Mouse (Mus musculus): ENCODE results near the gene Rgma.

Rgma gene

DNA sequence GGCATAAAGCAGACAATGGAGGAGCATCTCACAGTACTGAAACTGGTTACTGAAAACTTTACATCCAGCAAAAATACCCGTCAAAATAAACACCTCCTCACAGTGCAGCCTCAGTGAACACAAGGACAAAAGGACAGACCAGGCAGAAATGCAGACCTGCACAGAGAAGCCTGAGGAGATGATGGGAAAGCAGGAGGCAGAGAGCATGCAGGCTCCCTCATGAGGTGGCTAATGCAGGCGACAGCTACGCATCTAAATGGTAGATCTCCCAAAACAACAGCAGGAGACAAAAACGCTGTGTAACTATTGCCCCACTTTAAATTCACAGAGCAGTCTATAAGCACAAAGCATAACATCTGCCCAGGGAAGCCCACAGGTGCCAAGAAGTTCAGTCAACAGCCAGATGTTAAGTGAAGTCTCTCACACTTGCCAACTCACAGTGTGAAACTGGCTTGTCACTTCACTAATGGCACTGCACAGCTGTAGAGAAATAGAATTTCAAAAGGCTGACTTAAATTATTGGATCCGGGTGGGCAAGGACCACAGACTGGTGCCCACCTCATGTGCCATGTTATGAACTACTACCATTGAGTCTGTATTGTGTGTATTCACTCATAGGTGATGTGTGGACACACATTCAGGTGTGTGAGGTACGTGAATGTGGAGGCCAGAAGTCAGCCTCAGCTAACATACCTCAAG is 58.5 kb downstream of the Rgma start:
- DNase-seq (ENCODE audit: low spot score) = no peak

DNA sequence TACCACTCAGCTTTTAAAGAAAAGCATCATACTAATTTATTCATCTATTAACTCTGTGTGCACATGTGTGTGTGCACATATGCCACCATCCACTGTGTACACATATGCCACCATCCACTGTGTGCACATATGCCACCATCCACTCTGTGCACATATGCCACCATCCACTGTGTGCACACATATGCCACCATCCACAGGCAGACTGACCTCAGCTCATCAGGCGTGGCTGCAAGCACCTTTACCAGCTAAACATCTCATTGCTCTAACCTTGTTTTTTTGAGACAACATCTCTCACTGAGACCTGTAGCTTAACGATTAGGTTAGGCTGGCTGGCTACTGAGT is 59.0 kb downstream of the Rgma start:
- no peak for DNase-seq (ENCODE audit: low spot score)

DNA sequence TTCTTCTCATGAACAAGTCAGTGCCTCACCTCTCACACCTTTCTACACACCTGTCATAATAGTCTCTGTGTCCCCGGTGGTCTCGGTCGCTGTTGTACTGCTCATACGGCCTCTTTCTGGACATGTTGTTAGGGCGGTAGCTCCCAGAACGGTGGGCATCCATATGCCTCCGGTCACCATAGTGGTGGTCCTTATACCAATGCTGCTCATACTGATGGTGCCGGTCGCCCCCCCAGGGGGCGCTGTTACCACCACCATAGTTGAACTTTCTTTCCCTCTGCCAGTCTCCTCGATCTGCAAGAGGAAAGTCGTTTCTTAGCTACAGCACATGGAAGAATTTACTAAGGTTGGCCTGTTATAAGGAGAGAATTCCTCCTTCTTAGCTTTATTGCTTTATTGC is 60.4 kb downstream of the Rgma start:
- no peak for DNase-seq (ENCODE audit: low spot score)

DNA sequence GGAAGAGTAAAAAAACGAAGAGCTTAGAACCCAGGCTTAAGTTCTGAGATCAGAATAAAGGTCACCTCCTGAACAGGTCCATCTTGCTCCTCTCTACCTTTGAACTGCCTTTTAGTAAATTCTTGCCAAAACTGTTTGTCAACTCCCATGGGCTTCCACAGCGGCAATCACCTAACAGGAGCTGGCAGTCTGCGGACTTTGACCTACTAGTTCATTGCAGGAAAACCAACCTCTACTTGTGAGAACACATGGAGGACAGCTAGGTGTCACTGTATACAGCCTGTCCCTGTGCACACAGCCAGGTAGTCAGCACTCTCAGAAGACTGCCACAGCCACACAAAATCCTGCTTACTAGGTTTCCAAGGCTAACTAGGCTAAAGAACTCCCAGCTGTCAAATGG is 66.5 kb downstream of the Rgma start:
- DNase-seq (ENCODE audit: low spot score) = no peak

DNA sequence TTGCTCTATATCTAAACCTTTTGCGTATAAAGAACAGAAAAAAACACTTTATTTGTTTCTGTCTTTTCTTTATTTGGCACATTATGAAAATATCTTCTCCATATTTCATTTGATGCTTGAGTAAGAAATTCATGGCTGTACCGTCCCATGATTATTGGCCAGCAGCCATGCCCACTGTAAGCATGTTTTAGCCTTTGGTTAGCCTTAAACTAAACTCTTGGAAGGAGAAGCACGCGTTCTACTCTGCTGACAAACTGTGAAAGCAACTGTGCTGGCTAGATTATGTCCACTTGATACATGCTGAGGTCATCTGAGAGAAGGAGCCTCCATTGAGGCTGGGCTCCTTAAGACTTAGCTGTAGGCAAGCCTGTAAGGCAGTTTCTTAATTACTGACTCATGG is 66.9 kb downstream of the Rgma start:
- no peak for DNase-seq (ENCODE audit: low spot score)

DNA sequence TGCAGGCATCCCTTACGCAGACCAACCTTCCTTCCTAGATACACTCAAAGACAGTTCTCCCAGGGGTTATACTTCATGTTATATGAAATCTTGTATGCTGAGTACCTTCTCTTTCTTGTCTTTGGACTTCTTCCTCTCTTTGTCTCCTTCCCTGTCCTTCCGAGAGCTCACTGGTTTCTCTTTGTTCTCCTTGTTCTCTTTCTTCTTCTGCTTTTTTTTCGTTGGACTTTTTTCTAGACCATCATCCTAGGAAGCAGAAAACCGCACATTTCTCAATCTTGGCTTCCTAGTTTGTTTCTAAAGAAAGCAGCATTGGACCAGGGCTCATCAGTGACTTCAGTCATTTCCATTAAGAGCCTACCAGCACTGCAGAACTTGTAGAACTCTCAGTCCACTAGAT is 76.3 kb downstream of the Rgma start:
- DNase-seq (ENCODE audit: low spot score) = no peak

DNA sequence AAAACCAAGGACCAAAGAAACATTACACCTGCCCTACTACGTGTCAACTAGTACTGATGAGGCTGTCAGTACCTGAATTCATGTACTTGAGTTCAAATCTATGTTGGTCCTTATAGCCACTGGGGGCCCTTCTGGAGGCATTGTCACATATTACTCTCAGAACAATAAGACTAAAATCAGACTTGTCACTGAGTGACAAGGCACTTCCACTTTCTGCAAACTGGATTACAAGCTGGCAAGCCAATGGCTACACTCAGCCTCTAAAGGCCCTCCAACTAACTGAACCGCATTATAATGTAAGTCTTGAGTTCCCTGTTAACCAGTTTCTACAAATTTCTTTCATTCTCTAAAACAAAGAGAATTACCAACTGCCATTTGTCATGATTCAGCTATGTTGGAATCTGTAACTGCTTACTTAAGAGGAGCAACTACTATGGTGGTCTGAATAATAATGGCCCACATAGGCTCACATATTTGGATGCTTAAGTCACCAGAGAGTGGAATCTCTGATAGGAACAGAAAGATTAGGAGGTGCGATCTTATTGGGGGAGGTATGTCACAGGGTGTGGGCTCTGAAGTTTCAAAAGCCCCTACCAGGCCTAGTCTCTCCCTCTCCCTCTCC is 77.0 kb downstream of the Rgma start:
- DNase-seq (ENCODE audit: low spot score) = no peak

DNA sequence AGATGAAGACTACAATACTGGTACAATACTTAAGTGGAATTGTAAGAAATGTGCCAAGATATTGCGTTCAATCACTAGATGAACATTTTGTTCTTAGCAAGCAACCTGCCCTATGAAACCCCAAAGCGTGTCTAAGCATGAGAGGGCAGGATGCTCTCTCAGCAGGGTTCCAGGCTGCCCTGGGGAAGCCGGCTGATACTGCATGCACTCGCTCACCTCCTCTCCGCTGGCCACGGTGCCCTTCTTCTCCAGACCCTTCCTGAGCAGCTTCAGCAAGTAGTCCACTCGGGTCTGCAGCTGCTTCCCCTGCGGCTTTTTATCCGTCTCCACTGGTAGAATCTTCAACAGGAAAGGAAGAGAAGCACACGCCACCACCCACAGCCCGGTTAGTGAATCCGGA is 78.8 kb downstream of the Rgma start:
- DNase-seq (ENCODE audit: low spot score) = no peak

DNA sequence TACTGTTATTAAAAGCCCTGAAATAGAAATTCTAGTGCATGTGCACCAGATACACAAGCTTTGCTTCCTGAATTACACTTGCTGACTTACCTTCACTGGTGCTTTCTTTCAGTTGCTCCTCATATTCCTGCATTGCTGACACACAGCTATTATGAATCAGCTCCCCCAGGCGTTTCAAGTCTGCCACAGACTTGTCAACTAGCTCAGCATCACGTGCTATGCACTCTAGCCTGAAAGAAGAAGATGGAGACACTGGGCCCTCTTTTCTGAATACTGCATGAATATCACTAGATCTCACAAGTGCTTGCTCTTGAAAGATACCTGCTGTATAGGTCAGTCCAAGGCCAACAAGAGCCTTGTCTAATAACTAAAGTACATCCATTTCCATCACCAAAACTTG is 88.2 kb downstream of the Rgma start:
- DNase-seq (ENCODE audit: low spot score) = no peak

DNA sequence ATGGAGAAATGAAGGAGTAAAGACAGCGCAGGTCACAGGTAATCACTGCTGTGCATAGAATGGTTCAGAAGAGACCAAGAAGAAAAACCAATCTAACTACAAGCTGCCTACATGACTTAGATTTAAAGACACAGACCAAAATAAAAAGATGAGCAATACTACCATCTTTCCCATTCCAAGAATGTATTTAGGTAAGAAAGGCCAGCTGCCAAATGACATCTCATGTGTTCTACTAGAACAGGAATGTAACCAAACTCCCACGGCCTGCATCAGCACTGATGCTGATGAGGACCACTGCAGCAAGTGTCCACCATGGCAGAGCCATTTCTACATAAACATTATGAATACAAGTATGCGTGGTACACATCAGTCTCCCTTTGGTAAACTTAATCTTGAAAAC is 92.4 kb downstream of the Rgma start:
- DNase-seq (ENCODE audit: low spot score) = no peak
